Mouse (Mus musculus) adrenal gland, postnatal 14 days (tissue): Measurements from ENCODE around the gene Stx8. TPM values are rescaled to one million over a fixed set of nuclear protein-coding genes. Genes with fewer than 3 reads are reported as not detected.
A peak's percentile ranks its signal among the peaks of the same experiment; 100 is the strongest.

Experiments used
- DNase-seq: peaks from one replicate; pipeline ENCODE4 v3.0.0; 2021; ENCODE audit warnings: mixed read lengths
- total RNA-seq: library from RNA; stranded (reverse); gene quantifications from 2 replicates; pipeline ENCODE4 v1.2.3, GENCODE M21; 2021

Stx8 gene
- total RNA-seq, 1 experiment from 2014 or later: 28.5 TPM

GRCm38 (mm10) chr11:67975252-67975651, 9.3 kb downstream of the Stx8 start:
- peak; percentile 22 for DNase-seq

- no peak for DNase-seq
These were observed 17.6 kb downstream of the Stx8 start for GRCm38 (mm10) chr11:67983564-67983963.

GRCm38 (mm10) chr11:67991240-67991639, 25.2 kb downstream of the Stx8 start:
- no peak for DNase-seq

- no peak for DNase-seq
These were observed 30.0 kb downstream of the Stx8 start for GRCm38 (mm10) chr11:67995965-67996364.

- DNase-seq: no peak
These were observed 32.9 kb downstream of the Stx8 start for GRCm38 (mm10) chr11:67998905-67999304.

GRCm38 (mm10) chr11:67999629-68000028, 33.6 kb downstream of the Stx8 start:
- no peak for DNase-seq

- peak; percentile 79 for DNase-seq
These were observed 38.2 kb downstream of the Stx8 start for GRCm38 (mm10) chr11:68004191-68004590.

- no peak for DNase-seq
These were observed 40.3 kb downstream of the Stx8 start for GRCm38 (mm10) chr11:68006216-68006789.

GRCm38 (mm10) chr11:68007645-68008044, 41.7 kb downstream of the Stx8 start:
- DNase-seq: peak; percentile 70

GRCm38 (mm10) chr11:68009377-68009776, 43.4 kb downstream of the Stx8 start:
- no peak for DNase-seq

- no peak for DNase-seq
These were observed 46.2 kb downstream of the Stx8 start for GRCm38 (mm10) chr11:68012207-68012606.

- DNase-seq: peak; percentile 68
These were observed 52.2 kb downstream of the Stx8 start for GRCm38 (mm10) chr11:68018191-68018590.

- DNase-seq: no peak
These were observed 53.2 kb downstream of the Stx8 start for GRCm38 (mm10) chr11:68019156-68019555.

- no peak for DNase-seq
These were observed 56.0 kb downstream of the Stx8 start for GRCm38 (mm10) chr11:68021976-68022375.

GRCm38 (mm10) chr11:68022895-68023294, 56.9 kb downstream of the Stx8 start:
- no peak for DNase-seq

GRCm38 (mm10) chr11:68023811-68024369, 57.9 kb downstream of the Stx8 start:
- DNase-seq: no peak

- no peak for DNase-seq
These were observed 60.6 kb downstream of the Stx8 start for GRCm38 (mm10) chr11:68026590-68026989.

- DNase-seq: no peak
These were observed 63.1 kb downstream of the Stx8 start for GRCm38 (mm10) chr11:68029079-68029478.

- no peak for DNase-seq
These were observed 63.9 kb downstream of the Stx8 start for GRCm38 (mm10) chr11:68029871-68030270.

GRCm38 (mm10) chr11:68030771-68031170, 64.8 kb downstream of the Stx8 start:
- DNase-seq: peak; percentile 51

GRCm38 (mm10) chr11:68032448-68032847, 66.5 kb downstream of the Stx8 start:
- DNase-seq: no peak

GRCm38 (mm10) chr11:68033331-68033926, 67.4 kb downstream of the Stx8 start:
- DNase-seq: no peak

GRCm38 (mm10) chr11:68034422-68034821, 68.4 kb downstream of the Stx8 start:
- no peak for DNase-seq

GRCm38 (mm10) chr11:68035303-68035891, 69.4 kb downstream of the Stx8 start:
- DNase-seq: no peak
